Mouse (Mus musculus) CD4-positive, CD25-positive, alpha-beta regulatory T cell, adult 4 months (primary cell): ENCODE results near the gene Zfp831. TPM values are rescaled to one million over a fixed set of nuclear protein-coding genes. Genes with fewer than 3 reads are reported as not detected.
A peak's percentile ranks its signal among the peaks of the same experiment; 100 is the strongest.

ENCODE experiments used
- ATAC-seq: one replicate; pipeline ENCODE4 v1.8.0; 2017
- polyA plus RNA-seq, 2 experiments: library from polyadenylated mRNA; unstranded; fragments of 100-300 nt; shearing (Covaris generic); gene quantifications; one replicate each; pipeline ENCODE4 v1.2.1; 2017

The Zfp831 gene
- polyA plus RNA-seq, result 1 to 10 TPM; 9.2 to 9.6 TPM

DNA sequence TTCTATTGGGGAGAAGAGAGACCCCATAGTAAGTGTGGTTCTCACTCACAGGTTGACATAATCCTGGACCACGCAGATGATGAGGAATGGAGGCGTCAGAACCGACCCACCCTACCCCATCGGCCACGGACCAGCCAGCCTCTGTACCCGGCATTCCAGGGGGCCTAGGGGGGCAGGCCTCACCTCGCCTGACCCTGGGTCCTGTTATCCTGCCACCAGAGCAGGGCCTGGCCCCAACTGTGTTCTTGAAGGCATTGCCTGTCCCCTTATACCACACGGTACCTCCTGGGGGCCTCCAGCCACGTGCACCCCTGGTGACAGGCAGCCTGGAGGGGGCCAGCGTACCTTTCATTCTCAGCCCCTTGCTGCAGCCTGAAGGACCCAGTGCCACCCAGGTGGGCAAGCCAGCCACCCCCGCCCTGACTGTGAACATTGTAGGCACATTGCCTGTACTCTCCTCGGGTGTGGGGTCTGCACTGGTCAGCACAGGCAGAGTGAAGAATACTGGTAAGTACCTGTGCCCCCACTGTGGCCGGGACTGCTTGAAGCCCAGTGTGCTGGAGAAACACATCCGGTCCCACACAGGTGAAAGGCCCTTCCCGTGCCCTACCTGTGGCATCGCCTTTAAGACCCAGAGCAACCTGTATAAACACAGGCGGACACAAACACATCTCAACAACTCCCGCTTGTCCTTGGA, at the start of gene Zfp831:
Gene Zfp831 (plus strand): TSS at position 87 of the 697 bp plus-strand sequence.
- ATAC-seq, result no peak

GRCm38 (mm10) chr2:174594965-174595364, 48.4 kb upstream of the Zfp831 start:
- no peak for ATAC-seq

- ATAC-seq, result no peak
These were observed 47.7 kb upstream of the Zfp831 start for GRCm38 (mm10) chr2:174595611-174596010.

- ATAC-seq, result no peak
These were observed 46.9 kb upstream of the Zfp831 start for GRCm38 (mm10) chr2:174596457-174596856.

DNA sequence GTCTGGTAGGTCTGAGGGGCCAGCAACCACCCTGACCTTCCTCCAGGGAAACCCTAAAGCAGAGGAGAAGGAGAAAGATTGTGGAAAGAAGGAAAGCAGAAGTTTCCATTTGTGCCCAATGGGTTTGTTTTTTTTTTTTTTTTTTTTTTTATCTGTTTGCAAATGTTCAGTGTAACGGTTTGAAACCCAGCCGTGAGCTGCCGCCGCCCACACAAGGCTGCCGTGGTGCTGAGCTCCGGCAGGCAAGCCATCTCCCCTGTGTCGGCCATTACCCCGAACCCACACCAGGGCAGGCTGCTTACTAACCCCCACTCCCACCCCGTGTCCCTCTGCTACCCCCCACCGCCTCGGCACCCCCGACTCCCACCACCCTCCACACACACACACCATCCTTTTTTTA, 44.9 kb upstream of the Zfp831 start:
- ATAC-seq, result peak; percentile 21

GRCm38 (mm10) chr2:174599071-174599635, 44.2 kb upstream of the Zfp831 start:
- no peak for ATAC-seq

DNA sequence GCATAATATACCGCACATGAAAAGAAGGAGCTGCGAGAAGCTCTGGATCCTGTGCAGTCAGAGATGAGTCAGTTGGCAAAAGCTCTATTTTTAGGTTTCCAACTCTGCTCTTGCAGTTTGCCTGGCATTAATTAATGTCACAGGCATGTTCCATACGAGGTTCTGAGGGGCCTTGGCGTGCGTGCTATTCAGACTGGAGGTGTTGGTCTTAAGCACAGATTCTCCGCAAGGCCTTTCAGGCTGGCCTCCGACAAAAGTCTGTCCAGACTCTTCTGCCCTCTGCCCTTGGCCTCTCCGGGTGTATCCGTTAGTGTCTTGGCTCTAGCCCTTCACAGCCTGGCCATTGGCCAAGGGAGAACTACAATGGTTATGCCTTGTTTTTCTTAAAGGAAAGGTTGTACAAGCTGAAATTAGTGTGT, 43.5 kb upstream of the Zfp831 start:
- ATAC-seq, result no peak

DNA sequence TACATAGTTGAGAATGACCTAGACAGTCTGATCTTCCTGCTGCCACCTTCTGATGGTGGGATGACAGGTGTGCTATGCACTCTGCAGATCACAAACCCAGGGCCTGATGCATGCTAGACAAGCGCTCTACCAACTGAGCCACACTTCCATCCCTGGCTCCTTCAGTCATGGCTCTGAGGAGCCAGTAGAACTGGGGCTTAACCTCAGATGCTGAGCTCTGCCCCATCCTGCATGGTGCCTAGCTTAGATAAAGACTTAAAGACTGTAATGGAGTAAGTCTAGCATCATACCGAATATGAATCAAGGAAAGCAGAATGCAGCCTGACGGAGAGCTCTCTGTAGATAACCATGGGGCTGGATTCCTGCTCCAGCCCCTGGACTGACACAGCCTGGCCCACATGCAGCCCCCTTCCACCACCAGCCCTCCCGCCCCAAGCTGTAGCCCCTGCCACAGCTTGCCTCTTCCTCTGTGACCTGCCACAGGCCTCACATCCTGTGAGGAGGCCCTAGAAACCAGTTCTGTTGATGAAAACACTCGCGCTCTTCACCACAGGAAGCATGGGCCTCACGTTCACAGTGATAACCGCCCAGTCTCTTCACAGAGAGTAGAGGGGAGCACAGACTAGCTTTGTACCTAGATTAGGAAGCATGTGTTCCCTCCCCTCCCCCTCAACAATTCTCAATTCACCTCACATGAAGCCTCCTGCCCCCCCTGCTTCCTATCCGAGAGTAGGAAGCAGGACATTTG, 41.2 kb upstream of the Zfp831 start:
- peak; percentile 92 for ATAC-seq

DNA sequence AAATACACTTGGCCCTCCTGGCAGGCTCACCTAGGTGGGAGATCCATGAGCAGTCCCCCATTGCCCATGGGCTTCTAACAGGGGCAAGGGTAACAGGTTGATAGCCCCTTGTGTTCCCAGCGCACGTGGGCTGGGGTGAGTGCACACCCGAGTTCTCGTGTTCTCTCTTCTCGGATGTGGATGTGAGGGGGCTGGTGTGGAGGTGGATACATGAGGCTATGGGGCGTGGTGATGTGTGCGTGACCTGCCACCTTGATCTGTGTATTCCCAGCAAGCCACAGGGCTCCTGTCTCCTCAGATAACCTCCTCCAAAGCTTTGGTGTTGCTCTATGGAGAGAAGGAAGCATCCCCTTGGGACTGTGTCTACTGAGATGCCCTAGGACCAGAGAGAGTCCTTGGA, 40.0 kb upstream of the Zfp831 start:
- ATAC-seq, result no peak

- no peak for ATAC-seq
These were observed 38.3 kb upstream of the Zfp831 start for GRCm38 (mm10) chr2:174605020-174605419.

GRCm38 (mm10) chr2:174605442-174606087, 37.8 kb upstream of the Zfp831 start:
- ATAC-seq, result no peak

- no peak for ATAC-seq
These were observed 37.0 kb upstream of the Zfp831 start for GRCm38 (mm10) chr2:174606376-174606775.

GRCm38 (mm10) chr2:174609892-174610291, 33.4 kb upstream of the Zfp831 start:
- no peak for ATAC-seq

GRCm38 (mm10) chr2:174612386-174613063, 30.8 kb upstream of the Zfp831 start:
- ATAC-seq, result peak; percentile 65

DNA sequence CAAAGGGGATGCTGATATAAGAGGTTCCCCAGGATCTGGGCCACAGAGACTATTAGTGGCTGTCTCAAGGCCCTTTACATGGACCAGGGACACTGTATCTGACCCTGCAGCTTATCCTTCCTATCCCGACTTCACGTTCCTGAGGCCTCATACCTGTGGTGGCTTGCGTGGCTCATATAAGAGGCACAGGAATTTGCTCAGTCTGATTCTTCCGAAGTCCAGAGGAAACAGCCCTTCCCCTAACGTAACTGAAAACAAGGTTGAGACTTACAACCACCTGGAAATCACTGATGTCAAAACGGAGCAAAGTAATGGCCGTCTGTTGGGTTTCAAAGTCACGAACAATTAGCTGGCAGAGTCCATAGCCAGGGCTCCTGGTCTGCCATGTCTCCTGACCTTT, 30.1 kb upstream of the Zfp831 start:
- ATAC-seq, result no peak

DNA sequence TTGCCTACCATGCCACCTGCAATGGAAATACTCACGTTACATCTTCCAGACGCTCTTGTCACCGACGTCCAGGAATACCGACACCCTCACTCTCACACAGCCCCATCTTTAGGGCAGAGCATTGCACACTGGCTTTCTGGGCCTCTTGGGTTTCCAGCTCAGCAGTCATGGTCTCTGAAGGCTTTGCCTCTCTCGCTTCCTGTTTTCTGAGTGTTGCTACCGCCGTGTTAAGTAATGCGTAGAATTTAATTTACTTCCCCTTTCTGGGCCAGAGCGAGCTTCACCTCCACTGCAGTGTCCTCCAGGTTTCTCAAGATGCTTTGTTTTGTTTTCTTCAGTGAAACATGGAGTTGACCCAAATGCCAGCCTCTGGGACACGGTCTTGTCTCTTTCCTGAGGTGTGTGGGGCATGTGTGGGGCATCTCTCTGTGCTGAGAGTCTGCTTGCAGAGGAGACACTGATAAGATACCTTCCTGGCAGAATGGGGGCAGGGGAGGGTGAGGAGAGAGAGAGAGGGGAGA, 29.4 kb upstream of the Zfp831 start:
- peak; percentile 71 for ATAC-seq

GRCm38 (mm10) chr2:174621881-174622280, 21.5 kb upstream of the Zfp831 start:
- ATAC-seq, result no peak

- ATAC-seq, result no peak
These were observed 18.9 kb upstream of the Zfp831 start for GRCm38 (mm10) chr2:174624430-174624829.

GRCm38 (mm10) chr2:174627021-174627420, 16.3 kb upstream of the Zfp831 start:
- ATAC-seq, result no peak

DNA sequence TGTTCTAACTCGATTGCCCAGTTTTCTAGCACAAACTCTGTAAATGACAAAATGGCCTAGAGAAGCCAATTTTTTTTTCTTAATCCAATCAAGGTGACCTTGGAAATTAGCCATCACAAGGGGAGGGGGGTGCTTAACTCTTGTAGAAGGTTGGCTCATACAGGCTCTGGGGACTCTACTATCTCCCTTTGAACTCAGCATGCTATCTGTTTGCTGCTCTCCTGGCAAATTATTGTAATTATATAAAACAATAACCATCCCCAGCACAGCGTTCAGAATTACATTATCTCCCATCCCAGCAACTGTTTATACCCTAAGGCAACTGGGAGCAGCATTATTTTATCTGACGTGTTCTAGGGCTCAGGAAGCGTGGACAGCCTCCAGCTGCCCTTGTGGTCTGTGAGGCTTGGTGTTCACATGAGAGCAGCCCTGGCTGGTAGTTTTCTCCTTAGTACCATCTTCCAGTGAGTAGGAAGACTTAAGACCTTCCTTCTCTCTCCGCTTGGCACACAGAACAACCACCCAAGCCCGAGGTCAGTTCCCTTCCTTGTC, 14.0 kb upstream of the Zfp831 start:
- ATAC-seq, result no peak

DNA sequence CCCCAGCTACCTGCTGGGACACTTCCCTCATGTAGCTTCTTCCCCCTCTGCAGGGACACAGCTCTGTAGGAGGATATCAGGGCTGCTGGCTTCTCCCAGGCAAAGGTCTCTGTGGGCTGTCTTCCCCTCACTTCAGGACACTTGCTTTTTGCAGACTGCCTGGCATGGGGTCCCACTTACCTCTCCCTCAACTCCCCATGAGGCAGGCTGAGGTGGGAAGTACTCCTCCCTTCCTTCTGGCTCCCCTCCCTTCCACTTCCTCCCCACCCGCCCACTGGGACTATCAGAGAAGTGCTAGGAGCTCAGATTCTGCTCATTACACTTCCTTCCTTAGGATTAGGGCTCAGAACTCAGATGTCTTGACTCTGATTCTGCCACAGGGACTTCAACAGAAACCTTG, 6.6 kb upstream of the Zfp831 start:
- ATAC-seq, result no peak

- ATAC-seq, result no peak
These were observed 1.6 kb downstream of the Zfp831 start for GRCm38 (mm10) chr2:174644975-174645374.
